Mouse (Mus musculus) cortical plate, adult 2 months (tissue): ENCODE measurements at regions not wholly inside any gene's neighbourhood (a gene's known extent, or its start where the extent isn't known, plus 50 kb on each side); places are given as distances from the start of the nearest gene placed in this dataset.

Experiments
- H3K27ac ChIP-seq: fragments of 200-500 bp; 2 replicates; pipeline ENCODE4 v1.5.1; 2012; ENCODE audit warnings: low read length, control low read depth, inconsistent platforms; ENCODE audit not compliant: insufficient read depth
- H3K4me1 ChIP-seq: fragments of 200-500 bp; 2 replicates; pipeline ENCODE4 v1.6.1; 2011; ENCODE audit warnings: low read length; ENCODE audit not compliant: control insufficient read depth, insufficient read depth
- H3K4me3 ChIP-seq: fragments of 200-500 bp; 2 replicates; pipeline ENCODE4 v1.5.1; 2011; ENCODE audit warnings: mild to moderate bottlenecking, low read length, control low read depth; ENCODE audit not compliant: insufficient read depth
- CTCF ChIP-seq: fragments of 200-500 bp; IDR thresholded peaks from 2 replicates; pipeline ENCODE4 v1.5.1; 2011; ENCODE audit warnings: mild to moderate bottlenecking, control low read depth, low read length; ENCODE audit not compliant: insufficient read depth; ENCODE audit errors: extremely low read depth
- POLR2A ChIP-seq: fragments of 200-500 bp; IDR thresholded peaks from 2 replicates; pipeline ENCODE4 v1.6.1; 2011; ENCODE audit warnings: mild to moderate bottlenecking, low read length, control low read depth; ENCODE audit not compliant: insufficient read depth; ENCODE audit errors: extremely low read depth

DNA sequence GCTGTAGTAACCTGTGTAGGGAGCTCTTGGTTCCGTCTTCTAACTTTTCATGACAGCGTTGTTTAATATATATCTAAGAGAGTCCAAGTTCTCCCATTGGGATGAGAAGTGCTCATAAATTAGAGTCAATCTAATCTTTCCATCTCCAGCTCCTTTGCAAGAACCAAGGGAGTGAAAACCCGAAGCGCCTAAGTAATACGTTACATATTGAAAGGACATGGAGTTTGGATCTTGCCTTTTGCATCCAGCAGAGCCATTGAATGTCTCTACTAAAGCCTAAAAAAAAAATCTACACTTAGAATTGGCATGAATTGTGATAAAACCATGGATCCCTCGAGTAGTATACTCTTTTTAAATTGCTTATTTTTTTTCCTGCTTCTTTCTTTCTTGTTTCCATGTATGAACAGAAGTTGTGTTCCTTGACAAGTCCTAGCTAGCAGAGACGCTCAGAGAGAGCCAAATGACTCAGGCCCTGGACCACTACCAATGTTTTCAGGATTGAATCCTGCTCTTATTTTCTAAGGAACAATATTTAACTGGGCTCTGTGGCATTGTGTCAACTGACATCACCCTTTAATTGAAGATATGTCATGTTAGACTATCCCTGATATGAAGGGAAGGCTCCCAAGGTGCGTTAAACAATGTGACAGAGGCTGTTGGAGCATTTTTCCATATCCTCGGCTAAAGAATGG lies 146.8 kb upstream of the Maf start:
- no peaks in the 10 kb centered on the region for H3K4me1 ChIP-seq
- H3K27ac ChIP-seq = no peak overlapping the region
- H3K4me3 ChIP-seq = no peak overlapping the region
- TF ChIP-seq CTCF (no peak), POLR2A (no peak)

DNA sequence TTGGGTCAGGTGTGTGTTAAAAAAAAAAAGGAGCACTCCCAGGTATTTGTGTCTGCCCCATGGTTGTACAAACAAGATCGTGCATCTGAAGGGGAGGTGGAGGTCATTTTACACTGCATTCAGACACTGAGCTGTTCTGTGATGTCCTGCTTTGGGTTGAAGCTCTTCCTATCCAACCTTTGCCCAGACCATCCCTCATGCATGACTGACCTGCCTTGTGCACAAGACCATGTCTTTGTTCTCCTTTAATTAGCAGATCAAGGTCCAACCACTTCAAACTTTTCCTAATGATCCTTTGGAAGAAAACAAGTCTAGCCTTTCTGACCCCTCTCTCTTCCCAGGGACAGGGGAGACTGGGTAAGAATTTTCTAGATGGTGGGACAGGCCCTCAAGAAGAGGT lies 143.0 kb upstream of the Maf start:
- Histone ChIP-seq H3K4me1 (no peaks in the 10 kb centered on the region), H3K4me3 (no peak overlapping the region), H3K27ac (no peak overlapping the region)
- no peak for TF ChIP-seq CTCF
- no peak for TF ChIP-seq POLR2A

GRCm38 (mm10) chr8:115833391-115833790 lies 125.8 kb upstream of the Maf start:
- H3K27ac ChIP-seq = no peak overlapping the region
- no peaks in the 10 kb centered on the region for H3K4me1 ChIP-seq
- no peak overlapping the region for H3K4me3 ChIP-seq
- no peak for TF ChIP-seq POLR2A
- no peak for TF ChIP-seq CTCF

- no peaks in the 10 kb centered on the region for H3K4me1 ChIP-seq
- no peak overlapping the region for H3K27ac ChIP-seq
- TF ChIP-seq POLR2A (no peak), CTCF (no peak)
- H3K4me3 ChIP-seq = no peak overlapping the region
Observed at GRCm38 (mm10) chr8:115831675-115832074, 124.1 kb upstream of the Maf start.

DNA sequence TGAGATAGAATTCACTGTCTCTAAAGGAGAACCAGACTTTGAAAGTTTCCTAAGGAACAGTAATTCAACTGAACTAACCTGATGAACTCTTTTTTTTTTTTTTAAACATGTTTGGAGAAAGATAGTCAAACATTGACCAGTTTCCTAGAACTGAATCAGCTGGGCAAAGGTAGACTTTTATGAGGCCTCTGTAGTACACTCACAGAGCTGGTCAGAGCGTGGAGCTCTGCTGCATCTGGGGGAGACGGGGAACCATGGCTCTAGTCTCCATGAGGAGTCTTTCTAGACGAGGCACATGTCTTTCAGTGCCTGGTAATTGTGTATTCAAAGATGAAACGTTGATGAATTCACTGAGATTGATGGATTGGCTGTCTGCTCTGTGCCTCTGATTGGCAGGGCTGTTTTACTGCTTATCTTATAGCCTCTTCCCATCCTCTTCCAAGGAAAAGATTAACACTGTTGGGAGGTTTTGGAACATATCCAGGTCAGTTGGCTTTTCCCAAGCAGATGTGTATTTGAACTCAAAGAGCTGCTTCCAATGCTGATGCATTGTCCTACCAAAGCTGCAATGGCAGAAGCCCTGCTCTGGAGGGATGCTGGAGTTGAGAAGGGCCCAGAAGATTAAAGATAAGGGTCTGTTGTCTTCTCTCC lies 122.5 kb upstream of the Maf start:
- H3K4me1 ChIP-seq = no peaks in the 10 kb centered on the region
- TF ChIP-seq POLR2A (no peak), CTCF (no peak)
- H3K4me3 ChIP-seq = no peak overlapping the region
- no peak overlapping the region for H3K27ac ChIP-seq

DNA sequence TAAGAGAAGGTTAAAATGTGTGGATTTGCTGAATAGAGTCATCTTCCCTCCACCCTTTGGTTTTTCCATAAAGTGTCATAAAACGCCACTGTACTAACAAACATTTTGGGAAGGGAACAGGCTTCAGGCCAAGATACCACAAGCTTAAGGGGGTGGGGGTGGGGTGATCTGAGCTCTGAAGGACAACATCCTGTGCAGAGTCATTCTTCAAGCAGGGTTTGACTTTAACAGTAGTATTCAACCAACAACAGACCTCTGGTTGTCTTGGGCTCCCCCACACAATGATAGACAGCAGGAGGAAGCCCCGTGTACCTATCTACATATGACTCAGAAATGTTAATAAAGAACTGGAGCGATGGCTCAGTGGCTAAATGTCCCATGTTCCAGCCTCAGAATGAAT lies 118.9 kb upstream of the Maf start:
- H3K27ac ChIP-seq = no peak overlapping the region
- TF ChIP-seq CTCF = no peak
- TF ChIP-seq POLR2A = no peak
- no peak overlapping the region for H3K4me3 ChIP-seq
- H3K4me1 ChIP-seq = no peaks in the 10 kb centered on the region

- TF ChIP-seq POLR2A = no peak
- no peak for TF ChIP-seq CTCF
Observed at GRCm38 (mm10) chr8:115825899-115826502, 118.4 kb upstream of the Maf start.

GRCm38 (mm10) chr8:115824478-115824785 lies 116.8 kb upstream of the Maf start:
- no peak for TF ChIP-seq POLR2A
- TF ChIP-seq CTCF = no peak
- Histone ChIP-seq H3K4me3 (no peak overlapping the region), H3K27ac (no peak overlapping the region), H3K4me1 (no peaks in the 10 kb centered on the region)

More at GRCm38 (mm10) chr8:115825899-115826502, 118.4 kb upstream of the Maf start:
- no peak overlapping the region for H3K4me3 ChIP-seq
- H3K27ac ChIP-seq = no peak overlapping the region
- H3K4me1 ChIP-seq = no peaks in the 10 kb centered on the region

- H3K4me3 ChIP-seq = no peak overlapping the region
- no peak overlapping the region; the same call in 1 of the 2 replicates for H3K27ac ChIP-seq
- TF ChIP-seq POLR2A = no peak
- no peaks in the 10 kb centered on the region for H3K4me1 ChIP-seq
Observed at GRCm38 (mm10) chr8:115823673-115824477, 116.3 kb upstream of the Maf start.

- no peak overlapping the region for H3K27ac ChIP-seq
- TF ChIP-seq CTCF (no peak), POLR2A (no peak)
Observed at GRCm38 (mm10) chr8:115813426-115813825, 105.8 kb upstream of the Maf start.

More at GRCm38 (mm10) chr8:115813426-115813825, 105.8 kb upstream of the Maf start:
- H3K4me1 ChIP-seq = no peaks in the 10 kb centered on the region
- H3K4me3 ChIP-seq = no peak overlapping the region
